Mouse (Mus musculus) bone marrow macrophage, adult 2 months (primary cell): ENCODE data around the gene Spata2l. TPM values are rescaled to one million over a fixed set of nuclear protein-coding genes. Genes with fewer than 3 reads are reported as not detected.

Experiments used
- H3K27ac ChIP-seq: 2 replicates; pipeline ENCODE4 v1.5.1; 2012; ENCODE audit warnings: low read depth, low read length; ENCODE audit not compliant: insufficient read depth
- H3K4me1 ChIP-seq: 2 replicates; pipeline ENCODE4 v1.6.1; 2012; ENCODE audit warnings: low read length; ENCODE audit not compliant: control insufficient read depth, insufficient read depth
- H3K4me3 ChIP-seq: 2 replicates; pipeline ENCODE4 v1.5.1; 2012; ENCODE audit warnings: mild to moderate bottlenecking, low read length, moderate library complexity; ENCODE audit not compliant: insufficient read depth
- CTCF ChIP-seq: IDR thresholded peaks from 2 replicates; pipeline ENCODE4 v1.5.1; 2012; ENCODE audit warnings: low read depth, mild to moderate bottlenecking, low read length, moderate library complexity
- POLR2A ChIP-seq: IDR thresholded peaks from 2 replicates; pipeline ENCODE4 v1.6.1; 2012; ENCODE audit warnings: mild to moderate bottlenecking, low read depth, low read length, borderline replicate concordance
- polyA plus RNA-seq: library from polyadenylated mRNA; stranded (reverse); fragments of >200 nt; gene quantifications from 2 replicates; pipeline ENCODE4 v1.2.4, GENCODE M21; 2012; ENCODE audit not compliant: missing spikeins, insufficient read depth, insufficient read length

Spata2l gene
- polyA plus RNA-seq, 1 experiment = 8.2 TPM

DNA sequence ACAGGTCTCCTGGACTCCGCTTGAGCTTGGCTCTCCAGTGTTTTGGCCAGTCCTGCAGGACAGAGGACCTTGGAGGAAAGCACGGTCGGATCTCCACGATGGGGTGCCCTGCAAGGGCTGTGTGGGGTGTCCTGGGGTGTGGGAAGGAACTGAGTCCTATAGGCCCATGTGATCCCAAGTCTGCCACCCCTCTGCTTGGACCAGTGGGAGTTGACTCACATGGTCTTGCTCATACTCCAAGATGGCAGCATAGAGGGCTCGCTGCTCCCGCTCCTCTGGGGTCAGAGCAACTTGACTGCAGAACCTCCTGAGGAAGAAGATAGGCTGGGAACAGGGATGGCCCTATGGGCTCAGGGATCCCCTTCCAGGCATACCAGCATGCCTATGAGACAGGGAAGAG, 11.7 kb upstream of the Spata2l start:
- no peak overlapping the region for H3K27ac ChIP-seq
- H3K4me1 ChIP-seq = peaks cover 45% of the 10 kb centered on the region
- H3K4me3 ChIP-seq = no peak overlapping the region
- TF ChIP-seq POLR2A = no peak
- no peak for TF ChIP-seq CTCF

- TF ChIP-seq CTCF = no peak
- TF ChIP-seq POLR2A = no peak
- H3K4me3 ChIP-seq = no peak overlapping the region
- H3K4me1 ChIP-seq = peaks cover 23% of the 10 kb centered on the region
- no peak overlapping the region for H3K27ac ChIP-seq
Measured at GRCm38 (mm10) chr8:123245543-123245942, 9.5 kb upstream of the Spata2l start.

DNA sequence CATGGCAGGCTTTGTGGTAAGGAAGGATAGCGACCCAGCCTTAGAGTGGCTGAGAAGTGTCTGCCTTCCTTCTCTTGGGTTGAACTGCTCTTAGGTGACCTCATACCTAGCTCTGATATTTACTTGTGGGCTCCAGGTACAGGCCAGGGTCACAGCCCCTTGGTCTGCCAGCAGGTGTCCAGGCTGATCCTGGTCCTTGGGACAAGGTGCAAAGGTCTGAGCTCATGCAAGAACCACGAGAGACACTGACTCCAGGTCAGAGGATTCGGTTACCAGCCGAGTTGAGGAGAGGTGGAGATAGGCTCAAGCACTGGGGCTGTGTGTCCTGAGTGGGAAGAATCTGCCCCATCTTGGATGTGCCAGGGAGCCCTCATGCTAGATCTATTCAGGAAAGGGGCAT, 8.3 kb upstream of the Spata2l start:
- Histone ChIP-seq H3K4me3 (no peak overlapping the region), H3K27ac (no peak overlapping the region), H3K4me1 (peaks cover 14% of the 10 kb centered on the region)
- no peak for TF ChIP-seq CTCF
- no peak for TF ChIP-seq POLR2A

GRCm38 (mm10) chr8:123243053-123243452, 7.0 kb upstream of the Spata2l start:
- Histone ChIP-seq H3K4me1 (peaks cover 3% of the 10 kb centered on the region), H3K27ac (no peak overlapping the region), H3K4me3 (no peak overlapping the region)
- 0 out of 2 replicates have a peak, but pooled peaks have one; percentile 10 for TF ChIP-seq CTCF
- TF ChIP-seq POLR2A = no peak

GRCm38 (mm10) chr8:123242107-123242923, 6.3 kb upstream of the Spata2l start:
- Histone ChIP-seq H3K27ac (no peak overlapping the region), H3K4me3 (no peak overlapping the region), H3K4me1 (no peaks in the 10 kb centered on the region)
- no peak for TF ChIP-seq POLR2A
- no peak for TF ChIP-seq CTCF

- TF ChIP-seq CTCF (no peak), POLR2A (no peak)
- Histone ChIP-seq H3K4me3 (no peak overlapping the region), H3K27ac (no peak overlapping the region), H3K4me1 (no peaks in the 10 kb centered on the region)
Measured at GRCm38 (mm10) chr8:123239398-123239797, 3.4 kb upstream of the Spata2l start.

DNA sequence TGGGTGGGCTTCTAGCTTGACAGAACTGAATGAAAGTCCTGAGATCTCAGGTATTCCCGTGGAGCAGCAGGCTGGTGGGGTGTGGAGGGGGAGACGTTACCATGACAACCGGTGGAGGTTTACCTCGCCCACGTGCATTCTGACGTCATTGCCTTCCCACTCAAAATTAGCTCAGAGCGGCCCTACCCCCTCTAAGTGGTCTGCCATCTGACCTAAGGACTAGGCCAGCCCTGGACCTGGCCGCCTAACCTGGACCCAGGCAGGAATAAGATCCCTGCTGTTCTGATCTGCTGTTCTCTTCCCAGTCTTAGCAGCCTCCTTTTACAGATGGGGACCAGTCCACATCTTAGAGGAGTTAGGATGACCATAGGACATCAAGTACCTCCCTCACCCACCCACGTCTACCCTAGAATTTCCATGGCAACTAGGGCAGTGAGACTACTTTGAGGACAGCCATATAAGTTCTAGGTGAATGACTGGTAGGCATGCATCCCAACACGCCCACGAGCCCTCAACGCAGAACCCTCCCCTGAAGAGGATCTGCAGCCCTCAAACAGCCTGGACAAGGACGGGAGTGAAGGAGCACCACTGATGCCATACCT, 1.0 kb downstream of the Spata2l start:
- Histone ChIP-seq H3K4me1 (no peaks in the 10 kb centered on the region), H3K4me3 (peak overlapping the region; percentile 76)

DNA sequence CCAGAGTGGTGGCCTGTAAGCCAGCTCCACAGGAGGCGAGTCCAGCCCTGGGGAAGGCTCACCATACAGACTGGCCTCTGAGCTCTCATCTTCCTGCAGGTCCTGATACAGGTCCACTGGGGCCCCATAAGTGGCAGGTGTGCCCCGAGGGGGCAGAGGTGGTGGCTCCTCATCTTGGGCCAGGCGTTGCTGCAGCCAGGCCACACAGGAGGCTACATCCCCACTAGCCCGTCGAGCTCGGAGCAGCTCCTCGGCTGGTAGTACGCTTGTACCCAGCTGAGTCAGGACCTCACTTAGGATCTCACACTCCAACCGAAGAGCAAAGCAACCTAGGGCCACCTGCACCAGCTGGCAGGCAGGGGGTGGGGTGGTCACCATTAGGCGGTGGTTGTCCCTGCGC, 2.3 kb downstream of the Spata2l start:
- Histone ChIP-seq H3K27ac (no peak overlapping the region), H3K4me1 (no peaks in the 10 kb centered on the region), H3K4me3 (no peak overlapping the region)
- TF ChIP-seq CTCF (no peak), POLR2A (no peak)

More for the DNA sequence above, 1.0 kb downstream of the Spata2l start:
- TF ChIP-seq POLR2A (no peak), CTCF (no peak)
- H3K27ac ChIP-seq = no peak overlapping the region

DNA sequence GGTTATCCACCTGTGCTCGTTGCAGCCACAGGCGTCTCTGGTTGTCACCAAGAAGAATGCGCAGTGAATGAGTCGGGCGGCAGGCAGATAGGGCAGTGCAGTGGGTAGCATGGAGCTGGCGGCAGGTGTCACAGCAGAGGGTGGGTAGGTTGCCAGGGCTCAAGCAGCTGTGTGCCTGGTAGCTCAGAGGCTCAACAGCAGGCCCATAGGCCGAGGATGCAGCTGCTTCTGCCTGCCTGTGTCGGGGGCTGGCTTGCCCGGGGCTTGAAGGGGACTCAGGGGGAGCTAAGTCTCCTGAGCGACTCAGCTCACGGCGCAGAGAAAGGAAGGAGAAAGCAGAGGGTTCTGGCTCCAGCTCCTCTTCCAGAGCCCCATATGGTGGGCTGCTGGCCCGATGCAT, 2.7 kb downstream of the Spata2l start:
- H3K4me3 ChIP-seq = no peak overlapping the region
- TF ChIP-seq CTCF (no peak), POLR2A (no peak)
- H3K4me1 ChIP-seq = no peaks in the 10 kb centered on the region
- no peak overlapping the region for H3K27ac ChIP-seq

- no peak overlapping the region for H3K4me3 ChIP-seq
- no peaks in the 10 kb centered on the region for H3K4me1 ChIP-seq
- no peak overlapping the region for H3K27ac ChIP-seq
- TF ChIP-seq POLR2A (no peak), CTCF (no peak)
Measured at GRCm38 (mm10) chr8:123232553-123232952, 3.5 kb downstream of the Spata2l start.
